Mouse (Mus musculus) adrenal gland, adult (tissue): ENCODE results near the gene Cisd1.

Experiments used
- DNase-seq, 2 experiments: peaks; one replicate each; pipeline ENCODE4 v3.0.0; 2022 to 2023; ENCODE audit warnings: low spot score in 1 of 2; ENCODE audit not compliant: inconsistent age in 2 of 2

Cisd1 gene

GRCm38 (mm10) chr10:71328870-71329269 is 15.9 kb downstream of the Cisd1 start:
- DNase-seq: no peak

GRCm38 (mm10) chr10:71328382-71328781 is 16.4 kb downstream of the Cisd1 start:
- no peak for DNase-seq

- DNase-seq: no peak
These were observed 17.4 kb downstream of the Cisd1 start for GRCm38 (mm10) chr10:71327386-71327785.

GRCm38 (mm10) chr10:71326789-71327188 is 18.0 kb downstream of the Cisd1 start:
- DNase-seq: peak; percentile 59 to 88

GRCm38 (mm10) chr10:71326123-71326522 is 18.6 kb downstream of the Cisd1 start:
- DNase-seq: no peak

GRCm38 (mm10) chr10:71323669-71324068 is 21.1 kb downstream of the Cisd1 start:
- no peak for DNase-seq

- no peak for DNase-seq
These were observed 28.3 kb downstream of the Cisd1 start for GRCm38 (mm10) chr10:71316497-71316896.

- no peak for DNase-seq
These were observed 28.7 kb downstream of the Cisd1 start for GRCm38 (mm10) chr10:71316056-71316455.

- DNase-seq: peak in 1 of 2 experiments; percentile 63
These were observed 30.2 kb downstream of the Cisd1 start for GRCm38 (mm10) chr10:71314596-71314995.

GRCm38 (mm10) chr10:71310288-71310687 is 34.5 kb downstream of the Cisd1 start:
- no peak for DNase-seq

GRCm38 (mm10) chr10:71308199-71308598 is 36.6 kb downstream of the Cisd1 start:
- DNase-seq: no peak

GRCm38 (mm10) chr10:71306759-71307158 is 38.0 kb downstream of the Cisd1 start:
- DNase-seq: no peak

GRCm38 (mm10) chr10:71306190-71306589 is 38.6 kb downstream of the Cisd1 start:
- DNase-seq: peak; percentile 23 to 75

GRCm38 (mm10) chr10:71302490-71302889 is 42.3 kb downstream of the Cisd1 start:
- DNase-seq: peak in 1 of 2 experiments; percentile 48

GRCm38 (mm10) chr10:71300161-71300560 is 44.6 kb downstream of the Cisd1 start:
- DNase-seq: no peak

- DNase-seq: no peak
These were observed 51.5 kb downstream of the Cisd1 start for GRCm38 (mm10) chr10:71293245-71293644.

- no peak for DNase-seq
These were observed 52.5 kb downstream of the Cisd1 start for GRCm38 (mm10) chr10:71292254-71292653.

GRCm38 (mm10) chr10:71291801-71292200 is 53.0 kb downstream of the Cisd1 start:
- DNase-seq: no peak

- no peak for DNase-seq
These were observed 53.5 kb downstream of the Cisd1 start for GRCm38 (mm10) chr10:71291179-71291661.

GRCm38 (mm10) chr10:71285126-71285580 is 59.6 kb downstream of the Cisd1 start, which contains the start of gene Ube2d1:
Ube2d1 (minus strand) TSS chr10:71285262.
- peak; percentile 90 to 96 for DNase-seq

- no peak for DNase-seq
These were observed 60.1 kb downstream of the Cisd1 start for GRCm38 (mm10) chr10:71284511-71285125.

- DNase-seq: no peak
These were observed 60.6 kb downstream of the Cisd1 start for GRCm38 (mm10) chr10:71284131-71284510.
